ENCODE assay signal across 24 mouse cellular contexts in the genomic region with DNA sequence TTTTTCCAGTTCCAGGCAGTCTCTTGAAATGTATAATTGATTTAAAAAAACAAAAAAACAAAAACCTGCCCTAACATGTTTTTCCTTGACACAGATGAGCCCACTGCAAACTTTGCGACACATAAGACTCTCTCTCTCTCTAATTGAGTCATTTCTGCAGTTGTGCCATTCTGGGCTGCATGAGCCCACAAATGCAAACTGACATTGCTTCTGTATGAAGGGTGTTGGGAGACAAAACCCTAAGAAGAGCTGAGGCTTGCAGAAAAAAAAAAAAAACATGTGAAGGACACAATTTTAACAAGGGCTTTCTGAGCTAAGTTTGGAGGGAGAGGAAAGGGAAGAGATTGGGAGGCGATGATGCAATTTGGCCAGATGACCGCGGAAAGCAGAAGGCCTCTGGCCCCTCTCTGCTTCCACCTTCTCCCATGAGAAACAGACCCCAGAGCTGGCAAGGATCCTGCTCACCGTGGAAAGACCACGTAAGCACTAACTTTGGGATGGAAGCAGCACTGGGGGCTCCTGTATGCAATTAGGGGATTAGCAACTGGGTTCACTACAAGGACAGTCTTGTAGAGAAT.
A peak's percentile ranks its signal among the peaks of the same experiment; 100 is the strongest.
DNase-seq lines count a peak whose midpoint lies in the region; ATAC-seq and TF ChIP-seq lines count a peak whose summit lies in the region.
"Had no signal": no experiment of that assay in that cellular context is flagged by ENCODE, and none has a peak within 500 bp of the region (broad histone marks: within the 10 kb centered on the region; RNA-seq: fewer than 3 reads in every experiment).

No protein-coding gene starts in this region.

- H3K4me3 ChIP-seq in midbrain, postnatal 0 days (ENCODE audit: low read depth, low read length): no peak overlapping the region
- H3K4me3 ChIP-seq: forebrain, embryonic 13.5 days; hindbrain, embryonic 10.5 days; liver, embryonic 12.5 days; midbrain, embryonic 12.5 days; neural tube, embryonic 13.5 days; stomach, embryonic 15.5 days had no signal

- no peaks in the 10 kb centered on the region for H3K36me3 ChIP-seq in midbrain, postnatal 0 days (ENCODE audit: insufficient read depth, low read length)
- H3K36me3 ChIP-seq: hindbrain, embryonic 10.5 days; liver, embryonic 12.5 days; midbrain, embryonic 12.5 days; neural tube, embryonic 13.5 days; stomach, embryonic 15.5 days had no signal

- no peak for TF ChIP-seq CTCF in midbrain, postnatal 0 days (IDR thresholded peaks at IDR 0.05)

- H3K27ac ChIP-seq in midbrain, postnatal 0 days (ENCODE audit: low read depth, low read length): no peak overlapping the region
- H3K27ac ChIP-seq: forebrain, embryonic 13.5 days; hindbrain, embryonic 10.5 days; hindbrain, postnatal 0 days; liver, embryonic 12.5 days; midbrain, embryonic 12.5 days; neural tube, embryonic 13.5 days; stomach, embryonic 15.5 days had no signal

- DNase-seq in gastrocnemius, postnatal 14 days: peak; percentile 7
- no peak for DNase-seq in gastrocnemius, postnatal 10 days
- DNase-seq in layer of hippocampus, adult 9-11 months: peak; percentile 34
- no peak for DNase-seq in layer of hippocampus, postnatal 36 days
- DNase-seq in brain, adult 2 months (ENCODE audit: low read depth, low spot score): peak; percentile 43
- DNase-seq in heart, postnatal 10 days: peak; percentile 9 to 26
- no peak for DNase-seq in T-cell, adult 2 months (ENCODE audit: low spot score)
- no peak for DNase-seq in midbrain, postnatal 0 days (ENCODE audit: low spot score)
- DNase-seq: B cell, adult 2 months; cerebellum, adult 11 months; cerebellum, postnatal 25 days; kidney, adult 11 months; lung, embryonic 14.5 days; lung, postnatal 36 days; spleen, adult 18-20 months; thymus, adult 18-20 months; thymus, postnatal 4 days had no signal

- ATAC-seq in midbrain, postnatal 0 days (ENCODE audit: low FRiP score): no peak
- ATAC-seq: forebrain, embryonic 13.5 days; hindbrain, postnatal 0 days; liver, embryonic 12.5 days had no signal

- WGBS in midbrain, postnatal 0 days: 81% methylated on average over 6 of the region's 6 CpGs

- H3K9me3 ChIP-seq in midbrain, postnatal 0 days (ENCODE audit: low read length): no peaks in the 10 kb centered on the region
- H3K9me3 ChIP-seq: forebrain, embryonic 13.5 days; hindbrain, embryonic 10.5 days; liver, embryonic 12.5 days; midbrain, embryonic 12.5 days; neural tube, embryonic 13.5 days; stomach, embryonic 15.5 days had no signal

- H3K4me2 ChIP-seq in midbrain, postnatal 0 days (ENCODE audit: low read depth, low read length, poor library complexity, severe bottlenecking): no peak overlapping the region
- H3K4me2 ChIP-seq: forebrain, embryonic 13.5 days; liver, embryonic 12.5 days; lung, embryonic 14.5 days; midbrain, embryonic 12.5 days; neural tube, embryonic 13.5 days; stomach, embryonic 15.5 days had no signal

- intact Hi-C loops in gastrocnemius, postnatal 14 days (cut with DNase I; ENCODE audit: low total_unique reads): no loop called here
- intact Hi-C loops in heart, postnatal 10 days (cut with DNase I): no loop called here

- H3K27me3 ChIP-seq in midbrain, postnatal 0 days (ENCODE audit: insufficient read depth, low read length): no peaks in the 10 kb centered on the region
- H3K27me3 ChIP-seq: forebrain, embryonic 13.5 days; liver, embryonic 12.5 days; midbrain, embryonic 12.5 days; neural tube, embryonic 13.5 days; stomach, embryonic 15.5 days had no signal

- H3K9ac ChIP-seq in midbrain, postnatal 0 days (replicated peaks; ENCODE audit: low read length, poor library complexity, severe bottlenecking): no peak overlapping the region
- H3K9ac ChIP-seq: forebrain, embryonic 13.5 days; liver, embryonic 12.5 days; lung, embryonic 14.5 days; midbrain, embryonic 12.5 days; neural tube, embryonic 13.5 days; stomach, embryonic 15.5 days had no signal

- H3K4me1 ChIP-seq in midbrain, postnatal 0 days (ENCODE audit: insufficient read depth, low read length): no peaks in the 10 kb centered on the region
- H3K4me1 ChIP-seq: forebrain, embryonic 13.5 days; hindbrain, embryonic 10.5 days; liver, embryonic 12.5 days; midbrain, embryonic 12.5 days; stomach, embryonic 15.5 days had no signal

Comparison
In these comparisons a context has a peak if more than half of its experiments do, and no peak if none do; other contexts are left out.
1. DNase-seq: peak in gastrocnemius, postnatal 14 days (single experiment), layer of hippocampus, adult 9-11 months (single experiment), brain, adult 2 months (single experiment) and heart, postnatal 10 days (2 of 2); none in gastrocnemius, postnatal 10 days (single experiment), layer of hippocampus, postnatal 36 days (0 of 2), T-cell, adult 2 months (single experiment) and midbrain, postnatal 0 days (single experiment).